Mouse (Mus musculus) T-cell, adult 2 months (primary cell): Measurements from ENCODE around the gene Zic2.

Experiments
- DNase-seq: peaks from one replicate; pipeline ENCODE4 v3.0.0; 2022; ENCODE audit warnings: low spot score

Zic2 gene

GRCm38 (mm10) chr14:122477261-122477671 is 2.0 kb downstream of the Zic2 start:
- no peak for DNase-seq

GRCm38 (mm10) chr14:122477971-122478573 is 2.8 kb downstream of the Zic2 start:
- DNase-seq: no peak

GRCm38 (mm10) chr14:122478574-122479011 is 3.4 kb downstream of the Zic2 start:
- DNase-seq: no peak

- DNase-seq: no peak
Measured at GRCm38 (mm10) chr14:122479461-122480109, 4.3 kb downstream of the Zic2 start.

- no peak for DNase-seq
Measured at GRCm38 (mm10) chr14:122480355-122480754, 5.1 kb downstream of the Zic2 start.

- no peak for DNase-seq
Measured at GRCm38 (mm10) chr14:122481181-122481580, 5.9 kb downstream of the Zic2 start.

- no peak for DNase-seq
Measured at GRCm38 (mm10) chr14:122482081-122483023, 7.1 kb downstream of the Zic2 start.

- DNase-seq: no peak
Measured at GRCm38 (mm10) chr14:122483024-122483385, 7.8 kb downstream of the Zic2 start.

- DNase-seq: no peak
Measured at GRCm38 (mm10) chr14:122483556-122484421, 8.6 kb downstream of the Zic2 start.

GRCm38 (mm10) chr14:122484458-122484843 is 9.2 kb downstream of the Zic2 start:
- no peak for DNase-seq

GRCm38 (mm10) chr14:122484844-122485551 is 9.8 kb downstream of the Zic2 start:
- DNase-seq: no peak

- no peak for DNase-seq
Measured at GRCm38 (mm10) chr14:122485635-122486181, 10.5 kb downstream of the Zic2 start.

GRCm38 (mm10) chr14:122486611-122487010 is 11.4 kb downstream of the Zic2 start:
- no peak for DNase-seq

- DNase-seq: no peak
Measured at GRCm38 (mm10) chr14:122487366-122487765, 12.1 kb downstream of the Zic2 start.

GRCm38 (mm10) chr14:122489041-122489440 is 13.8 kb downstream of the Zic2 start:
- no peak for DNase-seq

- DNase-seq: no peak
Measured at GRCm38 (mm10) chr14:122489686-122490414, 14.6 kb downstream of the Zic2 start.

- no peak for DNase-seq
Measured at GRCm38 (mm10) chr14:122490441-122491328, 15.4 kb downstream of the Zic2 start, which contains the start of gene Gm10837. Gene Gm10837, plus strand, starts transcription at chr14:122490586.

GRCm38 (mm10) chr14:122491521-122491920 is 16.3 kb downstream of the Zic2 start:
- no peak for DNase-seq

GRCm38 (mm10) chr14:122492015-122492414 is 16.8 kb downstream of the Zic2 start:
- no peak for DNase-seq
